Mouse (Mus musculus) CH12.LX (cell line): Measurements from ENCODE around the gene Cobll1.

Experiments
- CHD2 ChIP-seq: IDR thresholded peaks from 2 replicates; pipeline ENCODE4 v1.6.1; 2011; ENCODE audit warnings: low read length, improper control_type of control experiment
- CTCF ChIP-seq, 2 experiments: IDR thresholded peaks in 1 of 2; conservative IDR thresholded peaks in 1 of 2; 2 replicates each; pipeline ENCODE4 v1.5.1; 2011 to 2012; ENCODE audit warnings: low read depth in 2 of 2, low read length in 2 of 2, improper control_type of control experiment in 1 of 2, inconsistent platforms in 1 of 2, mild to moderate bottlenecking in 1 of 2, moderate library complexity in 1 of 2
- ELF1 ChIP-seq: IDR thresholded peaks from 2 replicates; pipeline ENCODE4 v1.6.1; 2014; ENCODE audit warnings: low read depth, mild to moderate bottlenecking, inconsistent platforms, low read length, improper control_type of control experiment
- ETS1 ChIP-seq: conservative IDR thresholded peaks from 2 replicates; pipeline ENCODE4 v1.6.1; 2012; ENCODE audit warnings: low read depth, mild to moderate bottlenecking, inconsistent platforms, low read length, improper control_type of control experiment, moderate library complexity
- RAD21 ChIP-seq: IDR thresholded peaks from 2 replicates; pipeline ENCODE4 v1.6.1; 2011; ENCODE audit warnings: low read depth, mild to moderate bottlenecking, low read length, improper control_type of control experiment, moderate library complexity
- ZNF384 ChIP-seq: IDR thresholded peaks from 2 replicates; pipeline ENCODE4 v1.6.1; 2012; ENCODE audit warnings: low read depth, low read length, improper control_type of control experiment, inconsistent platforms

DNA sequence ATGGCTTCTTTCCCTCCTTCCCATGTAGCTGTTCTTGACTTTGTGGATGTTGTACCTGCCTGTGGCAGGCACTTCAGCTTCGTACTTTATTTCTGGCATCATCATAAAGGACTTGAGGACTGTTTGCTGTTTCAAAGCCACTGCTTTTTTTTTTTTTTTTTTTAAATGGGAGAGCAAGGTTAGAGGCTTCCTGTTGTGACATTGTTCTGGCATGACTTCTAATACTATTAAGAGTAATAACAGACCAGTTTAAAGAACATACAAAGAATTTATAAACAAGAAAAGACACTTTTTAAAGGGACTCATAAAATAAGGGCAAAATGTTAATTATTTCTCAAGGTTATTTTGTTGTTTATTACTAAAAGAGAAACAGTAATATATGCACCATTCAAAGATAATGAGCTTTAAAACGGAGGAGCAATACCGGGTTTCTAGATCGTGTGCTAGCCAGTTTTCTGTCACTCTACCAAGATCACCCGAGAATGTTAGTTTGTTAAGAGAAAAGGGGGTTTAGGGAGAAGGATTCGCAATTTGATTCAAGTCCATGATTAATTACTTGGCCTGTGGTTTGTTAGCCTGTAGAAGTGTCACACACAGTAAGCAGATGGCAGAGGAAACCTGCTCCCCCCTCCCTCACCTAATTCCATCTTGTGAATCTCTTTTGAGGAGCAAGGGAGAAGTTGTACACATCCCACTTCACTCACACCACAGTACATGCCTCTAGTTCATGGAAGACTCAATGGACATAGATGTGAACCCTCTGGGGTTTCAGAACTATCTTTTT lies 190.8 kb downstream of the Cobll1 start:
- TF ChIP-seq ETS1: no peak
- TF ChIP-seq ELF1: no peak
- TF ChIP-seq ZNF384: no peak
- TF ChIP-seq CHD2: no peak
- TF ChIP-seq CTCF (conservative IDR thresholded peaks at IDR 0.05 in 1 of 2, IDR thresholded peaks at IDR 0.05 in 1 of 2; ENCODE audit: low read depth in 2 of 2, low read length in 2 of 2): no peak
- TF ChIP-seq RAD21: no peak
